Mouse (Mus musculus) midbrain, embryonic 16.5 days (tissue): ENCODE data around the gene Orai2. TPM values are rescaled to one million over a fixed set of nuclear protein-coding genes. Genes with fewer than 3 reads are reported as not detected.

Experiments used
- ATAC-seq: fragments of 200-750 bp; cut with Nextera tagmentation; 2 replicates; pipeline ENCODE4 v1.8.0; 2017; ENCODE audit warnings: moderate TSS enrichment
- H3K27ac ChIP-seq: fragments of 300-500 bp; sonication (generic); 2 replicates; pipeline ENCODE4 v1.5.1; 2014; ENCODE audit warnings: mild to moderate bottlenecking, low read length, mixed read lengths
- H3K27me3 ChIP-seq: fragments of 300-500 bp; sonication (generic); 2 replicates; pipeline ENCODE4 v1.6.1; 2014; ENCODE audit warnings: low read depth, low read length, mixed read lengths; ENCODE audit not compliant: control insufficient read depth, insufficient read depth
- H3K36me3 ChIP-seq: fragments of 300-500 bp; sonication (generic); 2 replicates; pipeline ENCODE4 v1.6.1; 2014; ENCODE audit warnings: mild to moderate bottlenecking, low read length, moderate library complexity, mixed read lengths; ENCODE audit not compliant: control insufficient read depth, insufficient read depth
- H3K4me1 ChIP-seq: fragments of 300-500 bp; sonication (generic); 2 replicates; pipeline ENCODE4 v1.6.1; 2014; ENCODE audit warnings: mild to moderate bottlenecking, low read length, mixed read lengths; ENCODE audit not compliant: control insufficient read depth, insufficient read depth
- H3K4me2 ChIP-seq: fragments of 300-500 bp; sonication (generic); 2 replicates; pipeline ENCODE4 v1.6.1; 2014; ENCODE audit warnings: mild to moderate bottlenecking, low read length, mixed read lengths
- H3K4me3 ChIP-seq: fragments of 300-500 bp; sonication (generic); 2 replicates; pipeline ENCODE4 v1.5.1; 2014; ENCODE audit warnings: low read depth, mild to moderate bottlenecking, low read length, moderate library complexity, mixed read lengths
- H3K9ac ChIP-seq: fragments of 300-500 bp; sonication (generic); 2 replicates; pipeline ENCODE4 v1.6.1; 2014; ENCODE audit warnings: low read depth, low read length, mixed read lengths
- H3K9me3 ChIP-seq: fragments of 300-500 bp; sonication (generic); replicated peaks from 2 replicates; pipeline ENCODE4 v1.6.1; 2014; ENCODE audit warnings: mild to moderate bottlenecking, low read length, mixed read lengths; ENCODE audit not compliant: control insufficient read depth, poor library complexity, severe bottlenecking
- WGBS: fragments of 180-500 bp; shearing (Covaris S2); extraction: QIAGEN DNeasy Blood & Tissue Kit; methylation state at CpG from one replicate; pipeline ENCODE4 v1.1.7; 2014; 5-methylcytosine and 5-hydroxymethylcytosine counted together
- polyA plus RNA-seq: library from polyadenylated mRNA; unstranded; fragments of >200 nt; fragmentation: Nextera tagmentation; extraction: Ambion mirVana; gene quantifications from 2 replicates; pipeline ENCODE4 v1.2.1, GENCODE M21; 2015

The Orai2 gene
- polyA plus RNA-seq = 47.1 and 52.0 TPM in 2 replicates

- peak; percentile 88 for ATAC-seq
- H3K4me3 ChIP-seq = peak within 1 kb of the TSS; percentile 58
- H3K27ac ChIP-seq = peak within 1 kb of the TSS; percentile 77
- peak within 1 kb of the TSS; percentile 92 for H3K4me2 ChIP-seq
- WGBS = 3% methylated on average over 49 of the region's 49 CpGs
- H3K4me1 ChIP-seq = peaks cover 21% of the 10 kb centered on the region
- peaks cover 3% of the 10 kb centered on the region; the same call in 1 of the 2 replicates for H3K36me3 ChIP-seq
- no peaks in the 10 kb centered on the region for H3K9me3 ChIP-seq
- peak within 1 kb of the TSS; percentile 80 for H3K9ac ChIP-seq
- no peaks in the 10 kb centered on the region for H3K27me3 ChIP-seq
These were observed at the start of gene Orai2 for GRCm38 (mm10) chr5:136170512-136171362. Gene Orai2 (minus strand): TSS chr5:136170713.

GRCm38 (mm10) chr5:136218585-136218984 is 48.1 kb upstream of the Orai2 start:
- Histone ChIP-seq H3K4me3 (no peak overlapping the region), H3K9me3 (no peaks in the 10 kb centered on the region), H3K27me3 (no peaks in the 10 kb centered on the region), H3K9ac (no peak overlapping the region), H3K4me1 (no peaks in the 10 kb centered on the region), H3K4me2 (no peak overlapping the region), H3K36me3 (peaks cover 26% of the 10 kb centered on the region), H3K27ac (no peak overlapping the region)
- 85% methylated on average over 12 of the region's 12 CpGs for WGBS
- ATAC-seq = no peak

- Histone ChIP-seq H3K4me2 (no peak overlapping the region), H3K4me3 (no peak overlapping the region), H3K36me3 (peaks cover 20% of the 10 kb centered on the region), H3K9ac (no peak overlapping the region), H3K27me3 (no peaks in the 10 kb centered on the region), H3K9me3 (no peaks in the 10 kb centered on the region), H3K27ac (no peak overlapping the region), H3K4me1 (no peaks in the 10 kb centered on the region)
- WGBS = 81% methylated on average over 4 of the region's 4 CpGs
- ATAC-seq = no peak
These were observed 47.4 kb upstream of the Orai2 start for GRCm38 (mm10) chr5:136217932-136218381.

- ATAC-seq = no peak
These were observed 46.6 kb upstream of the Orai2 start for GRCm38 (mm10) chr5:136217004-136217665.

GRCm38 (mm10) chr5:136215958-136216357 is 45.4 kb upstream of the Orai2 start:
- Histone ChIP-seq H3K4me3 (no peak overlapping the region), H3K4me1 (no peaks in the 10 kb centered on the region), H3K9ac (no peak overlapping the region), H3K36me3 (peaks cover 9% of the 10 kb centered on the region), H3K27me3 (no peaks in the 10 kb centered on the region), H3K27ac (no peak overlapping the region), H3K4me2 (no peak overlapping the region), H3K9me3 (no peaks in the 10 kb centered on the region)
- ATAC-seq = no peak
- WGBS = 78% methylated on average over 5 of the region's 5 CpGs

More at GRCm38 (mm10) chr5:136217004-136217665, 46.6 kb upstream of the Orai2 start:
- H3K9ac ChIP-seq = no peak overlapping the region
- H3K27ac ChIP-seq = no peak overlapping the region
- H3K4me1 ChIP-seq = no peaks in the 10 kb centered on the region
- H3K9me3 ChIP-seq = no peaks in the 10 kb centered on the region
- H3K4me3 ChIP-seq = no peak overlapping the region
- H3K27me3 ChIP-seq = no peaks in the 10 kb centered on the region
- WGBS = 87% methylated on average over 18 of the region's 18 CpGs
- H3K36me3 ChIP-seq = peaks cover 20% of the 10 kb centered on the region
- no peak overlapping the region for H3K4me2 ChIP-seq

GRCm38 (mm10) chr5:136215211-136215610 is 44.7 kb upstream of the Orai2 start:
- no peak overlapping the region for H3K9ac ChIP-seq

GRCm38 (mm10) chr5:136213716-136214115 is 43.2 kb upstream of the Orai2 start:
- 81% methylated on average over 5 of the region's 5 CpGs for WGBS
- Histone ChIP-seq H3K9me3 (no peaks in the 10 kb centered on the region), H3K27me3 (no peaks in the 10 kb centered on the region)

More at GRCm38 (mm10) chr5:136215211-136215610, 44.7 kb upstream of the Orai2 start:
- Histone ChIP-seq H3K4me1 (no peaks in the 10 kb centered on the region), H3K9me3 (no peaks in the 10 kb centered on the region), H3K27ac (no peak overlapping the region), H3K36me3 (peaks cover 6% of the 10 kb centered on the region), H3K27me3 (no peaks in the 10 kb centered on the region), H3K4me2 (no peak overlapping the region), H3K4me3 (no peak overlapping the region)
- WGBS = 89% methylated on average over 3 of the region's 3 CpGs
- ATAC-seq = no peak

GRCm38 (mm10) chr5:136212716-136213115 is 42.2 kb upstream of the Orai2 start:
- Histone ChIP-seq H3K27ac (no peak overlapping the region), H3K27me3 (no peaks in the 10 kb centered on the region), H3K9me3 (no peaks in the 10 kb centered on the region), H3K4me2 (no peak overlapping the region), H3K4me1 (no peaks in the 10 kb centered on the region), H3K9ac (no peak overlapping the region), H3K36me3 (no peaks in the 10 kb centered on the region), H3K4me3 (no peak overlapping the region)
- WGBS = 94% methylated on average over 11 of the region's 11 CpGs
- no peak for ATAC-seq

More at GRCm38 (mm10) chr5:136213716-136214115, 43.2 kb upstream of the Orai2 start:
- no peak for ATAC-seq
- Histone ChIP-seq H3K4me2 (no peak overlapping the region), H3K27ac (no peak overlapping the region), H3K36me3 (peaks cover 3% of the 10 kb centered on the region; the same call in 1 of the 2 replicates), H3K9ac (no peak overlapping the region), H3K4me1 (no peaks in the 10 kb centered on the region), H3K4me3 (no peak overlapping the region)
